Mouse (Mus musculus): Measurements from ENCODE around the gene Rpl35a. TPM values are rescaled to one million over a fixed set of nuclear protein-coding genes. Genes with fewer than 3 reads are reported as not detected.

Gene Rpl35a
- total RNA-seq, 1 experiment: 1,755 TPM

GRCm38 (mm10) chr16:33059471-33059870, 3.2 kb downstream of the Rpl35a start:
- peak overlapping the region in 1 of 2 experiments; percentile 91; a peak in 2 of 4 replicates for H3K4me3 ChIP-seq (ENCODE audit: insufficient read depth in 1 of 2, low read depth in 1 of 2, low read length in 2 of 2, poor library complexity in 1 of 2, severe bottlenecking in 1 of 2)
- H3K9me3 ChIP-seq (ENCODE audit: control insufficient read depth, insufficient read depth, low read depth, low read length): no peaks in the 10 kb centered on the region
- TF ChIP-seq HCFC1 (IDR thresholded peaks at IDR 0.05; ENCODE audit: borderline replicate concordance, insufficient read depth, low read length) (no peak), ZNF384 (IDR thresholded peaks at IDR 0.05; ENCODE audit: low read depth, low read length) (no peak), MAFK (IDR thresholded peaks at IDR 0.05; ENCODE audit: insufficient read depth, low read depth, low read length) (no peak), ZC3H11A (IDR thresholded peaks at IDR 0.05; ENCODE audit: borderline replicate concordance, low read depth, low read length) (no peak), CHD2 (IDR thresholded peaks at IDR 0.05; ENCODE audit: low read depth, low read length) (no peak)
- no peak overlapping the region for H3K27ac ChIP-seq (ENCODE audit: insufficient read depth, low read depth, low read length, poor library complexity, severe bottlenecking)
- peaks cover 32% of the 10 kb centered on the region for H3K36me3 ChIP-seq (ENCODE audit: control insufficient read depth, insufficient read depth, low read length, poor library complexity, severe bottlenecking)
- H3K4me1 ChIP-seq (ENCODE audit: control insufficient read depth in 2 of 2, insufficient read depth in 2 of 2, low read length in 2 of 2, poor library complexity in 1 of 2): peaks cover 0 to 6% of the 10 kb centered on the region in 2 experiments; a peak in 1 of 4 replicates
- peak overlapping the region; percentile 29; the same call in 1 of the 2 replicates for H3K9ac ChIP-seq (ENCODE audit: insufficient read depth, low read depth, low read length, poor library complexity, severe bottlenecking)
- in situ Hi-C loops (cut with MboI; ENCODE audit: low sequenced_read_pairs in 2 of 2, unreplicated experiment in 2 of 2): no loop called here
- DNase-seq (ENCODE audit: low read depth, low spot score): no peak

GRCm38 (mm10) chr16:33060926-33061325, 4.7 kb downstream of the Rpl35a start:
- Histone ChIP-seq H3K4me3 (ENCODE audit: insufficient read depth in 1 of 2, low read depth in 1 of 2, low read length in 2 of 2, poor library complexity in 1 of 2, severe bottlenecking in 1 of 2) (no peak overlapping the region), H3K27ac (ENCODE audit: insufficient read depth, low read depth, low read length, poor library complexity, severe bottlenecking) (no peak overlapping the region; the same call in 1 of the 2 replicates), H3K9ac (ENCODE audit: insufficient read depth, low read depth, low read length, poor library complexity, severe bottlenecking) (no peak overlapping the region), H3K36me3 (ENCODE audit: control insufficient read depth, insufficient read depth, low read length, poor library complexity, severe bottlenecking) (peaks cover 33% of the 10 kb centered on the region), H3K9me3 (ENCODE audit: control insufficient read depth, insufficient read depth, low read depth, low read length) (no peaks in the 10 kb centered on the region), H3K4me1 (ENCODE audit: control insufficient read depth in 2 of 2, insufficient read depth in 2 of 2, low read length in 2 of 2, poor library complexity in 1 of 2) (peaks cover 0 to 6% of the 10 kb centered on the region in 2 experiments; a peak in 1 of 4 replicates)
- no peak for DNase-seq (ENCODE audit: low read depth, low spot score)
- in situ Hi-C loops (cut with MboI; ENCODE audit: low sequenced_read_pairs in 2 of 2, unreplicated experiment in 2 of 2): no loop called here
- no peak for TF ChIP-seq MAFK (IDR thresholded peaks at IDR 0.05; ENCODE audit: insufficient read depth, low read depth, low read length)
- TF ChIP-seq CHD2 (IDR thresholded peaks at IDR 0.05; ENCODE audit: low read depth, low read length): peak; percentile 3; the same call in 1 of the 2 replicates
- TF ChIP-seq ZNF384 (IDR thresholded peaks at IDR 0.05; ENCODE audit: low read depth, low read length): no peak
- TF ChIP-seq HCFC1 (IDR thresholded peaks at IDR 0.05; ENCODE audit: borderline replicate concordance, insufficient read depth, low read length): no peak
- TF ChIP-seq ZC3H11A (IDR thresholded peaks at IDR 0.05; ENCODE audit: borderline replicate concordance, low read depth, low read length): no peak

GRCm38 (mm10) chr16:33061400-33061799, 5.1 kb downstream of the Rpl35a start:
- H3K4me1 ChIP-seq (ENCODE audit: control insufficient read depth in 2 of 2, insufficient read depth in 2 of 2, low read length in 2 of 2, poor library complexity in 1 of 2): peaks cover 0 to 6% of the 10 kb centered on the region in 2 experiments; a peak in 1 of 4 replicates
- H3K36me3 ChIP-seq (ENCODE audit: control insufficient read depth, insufficient read depth, low read length, poor library complexity, severe bottlenecking): peaks cover 36% of the 10 kb centered on the region
- no peak for DNase-seq (ENCODE audit: low read depth, low spot score)
- 0 out of 4 replicates have a peak overlapping the region, but pooled peaks of 1 of the 2 experiments have one; percentile 93 for H3K4me3 ChIP-seq (ENCODE audit: insufficient read depth in 1 of 2, low read depth in 1 of 2, low read length in 2 of 2, poor library complexity in 1 of 2, severe bottlenecking in 1 of 2)
- no peaks in the 10 kb centered on the region for H3K9me3 ChIP-seq (ENCODE audit: control insufficient read depth, insufficient read depth, low read depth, low read length)
- in situ Hi-C loops (cut with MboI; ENCODE audit: low sequenced_read_pairs in 2 of 2, unreplicated experiment in 2 of 2): no loop called here
- H3K27ac ChIP-seq (ENCODE audit: insufficient read depth, low read depth, low read length, poor library complexity, severe bottlenecking): no peak overlapping the region; the same call in 1 of the 2 replicates
- no peak overlapping the region; the same call in 1 of the 2 replicates for H3K9ac ChIP-seq (ENCODE audit: insufficient read depth, low read depth, low read length, poor library complexity, severe bottlenecking)
- TF ChIP-seq ZC3H11A (IDR thresholded peaks at IDR 0.05; ENCODE audit: borderline replicate concordance, low read depth, low read length) (no peak), MAFK (IDR thresholded peaks at IDR 0.05; ENCODE audit: insufficient read depth, low read depth, low read length) (no peak), HCFC1 (IDR thresholded peaks at IDR 0.05; ENCODE audit: borderline replicate concordance, insufficient read depth, low read length) (no peak), ZNF384 (IDR thresholded peaks at IDR 0.05; ENCODE audit: low read depth, low read length) (peak; percentile 78; the same call in 1 of the 2 replicates), CHD2 (IDR thresholded peaks at IDR 0.05; ENCODE audit: low read depth, low read length) (0 out of 2 replicates have a peak, but pooled peaks have one; percentile 8)

DNA sequence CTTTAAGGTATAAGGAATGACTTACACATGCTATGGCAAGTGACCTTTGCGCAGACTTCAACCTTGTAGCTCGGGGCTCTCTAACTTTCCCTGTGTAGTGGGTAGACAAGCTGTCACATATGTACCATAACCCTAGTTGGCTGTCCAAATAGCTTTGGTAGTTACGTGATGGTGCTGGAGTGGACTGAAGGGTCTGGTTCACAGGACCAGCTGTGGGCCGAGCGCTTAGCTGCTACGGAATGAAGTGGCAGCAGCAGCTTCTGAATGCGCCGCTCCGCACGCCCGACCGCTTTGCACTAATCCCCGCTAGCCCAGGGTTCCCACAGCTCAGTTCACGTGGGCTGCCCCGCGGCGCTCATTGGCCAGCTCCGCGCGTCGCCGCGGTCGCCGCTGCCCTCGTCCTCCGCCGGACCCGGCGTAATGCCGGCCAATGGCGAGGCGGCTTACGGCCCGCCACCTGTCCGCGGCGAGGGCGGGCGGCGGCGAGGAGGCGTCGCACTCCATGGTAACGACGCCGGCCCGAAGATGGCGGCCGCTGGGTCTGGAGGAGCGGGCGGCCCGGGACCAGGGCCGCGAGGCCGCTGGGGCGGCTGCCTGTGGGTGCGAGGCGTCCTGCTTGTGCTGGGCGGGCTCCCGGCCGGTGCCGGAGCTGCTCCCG, 5.9 kb downstream of the Rpl35a start, which contains the start of gene Lmln:
Lmln (plus strand) TSS at position 498 of the 658 bp plus-strand sequence.
- DNase-seq (ENCODE audit: low read depth, low spot score): peak; percentile 70
- no peak for TF ChIP-seq ZC3H11A (IDR thresholded peaks at IDR 0.05; ENCODE audit: borderline replicate concordance, low read depth, low read length)
- no peak for TF ChIP-seq ZNF384 (IDR thresholded peaks at IDR 0.05; ENCODE audit: low read depth, low read length)
- peak; percentile 38; the same call in 1 of the 2 replicates for TF ChIP-seq HCFC1 (IDR thresholded peaks at IDR 0.05; ENCODE audit: borderline replicate concordance, insufficient read depth, low read length)
- no peak for TF ChIP-seq MAFK (IDR thresholded peaks at IDR 0.05; ENCODE audit: insufficient read depth, low read depth, low read length)
- peak; percentile 70 for TF ChIP-seq CHD2 (IDR thresholded peaks at IDR 0.05; ENCODE audit: low read depth, low read length)
- in situ Hi-C loops (cut with MboI; ENCODE audit: low sequenced_read_pairs in 2 of 2, unreplicated experiment in 2 of 2): no loop called here
- H3K27ac ChIP-seq (ENCODE audit: insufficient read depth, low read depth, low read length, poor library complexity, severe bottlenecking): peak within 1 kb of the TSS; percentile 57
- peak within 1 kb of the TSS; percentile 91 for H3K9ac ChIP-seq (ENCODE audit: insufficient read depth, low read depth, low read length, poor library complexity, severe bottlenecking)
- peak within 1 kb of the TSS; percentile 64 to 93 for H3K4me3 ChIP-seq (ENCODE audit: insufficient read depth in 1 of 2, low read depth in 1 of 2, low read length in 2 of 2, poor library complexity in 1 of 2, severe bottlenecking in 1 of 2)
- H3K9me3 ChIP-seq (ENCODE audit: control insufficient read depth, insufficient read depth, low read depth, low read length): no peaks in the 10 kb centered on the region
- peaks cover 0 to 6% of the 10 kb centered on the region in 2 experiments; a peak in 1 of 4 replicates for H3K4me1 ChIP-seq (ENCODE audit: control insufficient read depth in 2 of 2, insufficient read depth in 2 of 2, low read length in 2 of 2, poor library complexity in 1 of 2)
- H3K36me3 ChIP-seq (ENCODE audit: control insufficient read depth, insufficient read depth, low read length, poor library complexity, severe bottlenecking): peaks cover 32% of the 10 kb centered on the region

Data from ES-E14 (cell line).